ENCODE assay signal across 8 mouse cellular contexts in genomic region chr7:91431594-91432240, GRCm38 (mm10).
DNase-seq lines count a peak whose midpoint lies in the region; ATAC-seq and TF ChIP-seq lines count a peak whose summit lies in the region.

No protein-coding gene starts in this region.

- H3K36me3 ChIP-seq in forebrain, embryonic 10.5 days (replicated peaks), result no peaks in the 10 kb centered on the region

- ATAC-seq in cerebellum, adult (ENCODE audit: insufficient number of reproducible peaks, low FRiP score, low TSS enrichment), result no peak

- TF ChIP-seq CTCF in brain, embryonic 14.5 days (IDR thresholded peaks at IDR 0.05; ENCODE audit: borderline replicate concordance, extremely low read depth, insufficient read depth, insufficient read length), result peak; percentile 85

- H3K4me1 ChIP-seq in forebrain, embryonic 10.5 days, result no peaks in the 10 kb centered on the region

- WGBS in forebrain, embryonic 10.5 days, result 46% methylated on average over 11 of the region's 11 CpGs

- no peak overlapping the region for H3K27ac ChIP-seq in forebrain, embryonic 10.5 days

- peak; percentile 37 for DNase-seq in cerebellum, adult 11 months
- peak; percentile 18 for DNase-seq in CD4-positive, CD25-positive, alpha-beta regulatory T cell, adult 2 months (ENCODE audit: low read depth, low spot score)
- peak; percentile 82 for DNase-seq in brain, embryonic 14.5 days (ENCODE audit: low read depth)
- peak; percentile 53 for DNase-seq in forebrain, embryonic 10.5 days (ENCODE audit: extremely low spot score, low spot score)
- DNase-seq in kidney, adult 9 months, result peak; percentile 47
- DNase-seq in lung, postnatal 36 days, result peak; percentile 56
- peak; percentile 67 for DNase-seq in right cerebral cortex, adult 18-20 months

- no peak for TF ChIP-seq POLR2A in brain, embryonic 14.5 days (IDR thresholded peaks at IDR 0.05; ENCODE audit: borderline replicate concordance, extremely low read depth, insufficient read depth, insufficient read length, poor library complexity, severe bottlenecking)

- H3K4me3 ChIP-seq in forebrain, embryonic 10.5 days, result no peak overlapping the region

- no peaks in the 10 kb centered on the region for H3K9me3 ChIP-seq in forebrain, embryonic 10.5 days

- H3K27me3 ChIP-seq in forebrain, embryonic 10.5 days (ENCODE audit: poor library complexity, severe bottlenecking), result no peaks in the 10 kb centered on the region

Comparison
In these comparisons a context has a peak if more than half of its experiments do, and no peak if none do; other contexts are left out.
1. DNase-seq: peak in every context shown above with its lines; median percentile 82 in brain, embryonic 14.5 days; 67 in right cerebral cortex, adult 18-20 months; 56 in lung, postnatal 36 days; 53 in forebrain, embryonic 10.5 days; 47 in kidney, adult 9 months; 37 in cerebellum, adult 11 months; 18 in CD4-positive, CD25-positive, alpha-beta regulatory T cell, adult 2 months.